Mouse (Mus musculus) lung, postnatal 36 days (tissue): ENCODE results near the gene Prickle2.

Source experiments
- DNase-seq: peaks from one replicate; pipeline ENCODE4 v3.0.0; 2022; ENCODE audit warnings: mixed read lengths

Gene Prickle2

DNA sequence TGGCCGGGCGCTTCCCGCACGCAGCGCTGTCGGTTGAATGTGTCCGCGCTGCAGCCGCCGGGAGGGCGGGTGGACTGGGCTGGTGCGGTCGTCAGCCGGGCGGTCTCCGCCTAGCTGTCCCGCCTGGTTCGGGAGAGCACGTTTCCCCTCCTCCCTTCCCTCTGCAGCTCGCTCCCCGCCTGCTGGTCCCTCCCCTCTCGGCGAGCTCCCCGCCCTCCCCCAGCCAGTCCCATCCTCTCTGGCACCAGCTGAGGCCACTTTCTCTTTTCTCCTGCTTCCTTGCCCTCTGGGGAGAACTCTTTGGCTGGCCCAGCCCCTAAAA is at the start of gene Prickle2:
Gene Prickle2 (minus strand): TSS at position 11 of the 322 bp plus-strand sequence.
- peak; percentile 86 for DNase-seq

DNA sequence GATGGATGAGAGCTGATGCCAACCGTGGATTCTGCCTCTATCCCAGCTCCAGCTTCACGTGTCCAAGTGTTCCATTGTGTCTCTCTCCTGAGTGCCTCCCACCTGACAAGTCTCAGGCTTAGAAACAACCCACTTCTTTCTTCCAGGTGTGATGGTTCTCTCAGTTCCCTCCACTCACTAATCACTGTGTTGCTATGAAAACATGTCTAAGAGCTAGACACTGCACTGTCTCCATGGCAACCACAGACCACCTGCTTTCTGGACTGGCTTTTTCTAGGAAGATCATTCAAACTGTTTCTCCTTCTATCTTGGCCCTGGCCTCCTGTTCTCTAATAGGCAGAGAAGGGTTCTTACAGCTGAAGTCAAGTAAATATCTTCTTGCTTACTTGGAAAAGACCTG is 46.8 kb upstream of the Prickle2 start:
- no peak for DNase-seq

DNA sequence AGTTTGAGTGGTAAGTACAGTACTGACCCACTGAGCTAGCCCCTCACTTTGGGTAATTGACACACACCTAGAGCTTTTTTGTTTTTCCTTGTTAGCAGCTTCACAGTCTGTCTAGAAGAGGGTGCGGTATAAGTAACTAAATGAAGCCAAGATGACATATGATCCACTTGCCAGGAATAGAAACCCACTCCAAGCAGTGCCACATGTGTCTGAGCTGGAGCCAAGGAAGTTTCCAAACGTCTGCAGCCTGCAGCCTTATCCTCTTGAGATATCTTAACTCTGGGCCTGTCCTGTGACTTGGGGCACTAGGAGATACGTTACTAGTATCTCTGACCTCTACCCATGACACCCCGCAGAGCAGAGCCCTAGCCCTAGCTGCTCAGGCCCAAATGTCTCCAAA is 43.5 kb upstream of the Prickle2 start:
- no peak for DNase-seq

DNA sequence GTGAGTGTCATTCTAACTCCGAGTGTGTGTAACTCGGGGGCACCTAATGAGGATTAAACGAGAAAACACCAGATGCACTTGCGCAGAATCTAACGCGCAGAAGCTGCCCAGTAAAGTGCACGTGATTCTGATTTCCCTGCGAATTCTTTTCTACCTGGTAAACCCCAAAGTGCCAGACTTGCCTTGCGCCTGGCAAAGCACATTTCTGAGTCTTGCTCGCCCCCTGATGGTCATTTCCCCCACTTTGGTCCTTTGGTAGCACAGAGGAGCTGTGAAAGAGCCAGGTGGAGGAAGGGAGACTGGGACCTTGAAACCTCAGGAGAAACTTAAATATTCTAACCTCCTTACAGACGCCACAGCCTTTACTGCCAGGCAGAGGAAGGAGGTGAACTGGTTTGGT is 37.6 kb upstream of the Prickle2 start:
- DNase-seq: peak; percentile 84

DNA sequence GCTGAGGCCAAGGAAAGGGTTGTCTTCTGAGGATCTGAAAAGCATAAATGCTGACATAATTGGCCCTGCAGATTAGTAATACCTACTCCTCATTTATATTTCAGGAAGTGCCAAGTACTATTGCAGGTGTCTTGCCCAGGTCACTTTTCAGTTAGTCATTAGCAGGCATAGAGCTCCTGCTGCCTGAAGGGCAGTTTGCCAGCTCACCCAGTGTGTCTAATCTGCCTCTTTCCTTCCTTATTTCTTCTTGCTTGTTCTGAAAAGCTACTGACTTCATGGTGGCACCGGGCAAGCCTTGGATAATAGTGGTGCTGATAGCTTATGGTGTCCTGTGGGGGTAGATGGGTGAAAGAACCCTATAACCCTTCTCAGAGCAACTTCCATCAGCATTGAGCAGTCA is 31.2 kb upstream of the Prickle2 start:
- DNase-seq: no peak

DNA sequence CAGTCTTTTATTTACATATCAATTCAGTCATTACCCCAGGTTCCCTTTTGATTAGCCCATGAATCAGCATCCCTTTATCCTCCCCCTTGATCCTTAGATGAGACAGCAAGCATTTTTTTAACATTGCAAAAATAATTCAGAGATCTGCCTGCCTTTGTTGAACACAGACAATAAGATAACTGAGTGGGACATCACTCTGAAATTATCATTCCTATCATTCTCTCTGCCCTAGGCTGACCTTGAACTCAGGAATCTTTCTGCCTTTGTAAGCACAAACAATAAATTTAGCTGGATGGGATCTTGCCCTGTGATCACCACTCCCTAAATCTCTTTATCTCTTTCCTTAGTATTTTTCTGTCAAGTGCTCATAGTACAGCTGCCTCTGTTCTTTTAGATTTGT is 27.7 kb upstream of the Prickle2 start:
- no peak for DNase-seq

DNA sequence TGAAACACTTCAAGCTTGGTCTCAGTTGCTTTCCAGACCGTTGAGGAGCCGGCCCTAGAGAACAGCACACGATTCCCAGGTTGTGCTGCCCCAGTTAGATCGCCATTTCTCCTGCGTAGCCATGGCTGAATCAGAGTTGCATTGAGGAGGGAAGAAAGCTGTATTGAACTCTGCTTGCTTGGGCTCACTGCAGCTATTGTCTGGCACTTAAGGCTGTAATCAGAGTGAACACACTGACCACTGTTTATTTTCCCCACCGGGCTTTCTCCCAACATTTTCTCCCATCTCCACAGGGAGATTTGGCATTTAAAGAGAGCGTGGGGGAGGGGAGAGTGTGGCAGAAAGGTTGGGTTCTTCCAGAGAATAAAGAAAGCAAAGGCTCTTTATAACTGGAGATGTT is 22.6 kb upstream of the Prickle2 start:
- DNase-seq: no peak

DNA sequence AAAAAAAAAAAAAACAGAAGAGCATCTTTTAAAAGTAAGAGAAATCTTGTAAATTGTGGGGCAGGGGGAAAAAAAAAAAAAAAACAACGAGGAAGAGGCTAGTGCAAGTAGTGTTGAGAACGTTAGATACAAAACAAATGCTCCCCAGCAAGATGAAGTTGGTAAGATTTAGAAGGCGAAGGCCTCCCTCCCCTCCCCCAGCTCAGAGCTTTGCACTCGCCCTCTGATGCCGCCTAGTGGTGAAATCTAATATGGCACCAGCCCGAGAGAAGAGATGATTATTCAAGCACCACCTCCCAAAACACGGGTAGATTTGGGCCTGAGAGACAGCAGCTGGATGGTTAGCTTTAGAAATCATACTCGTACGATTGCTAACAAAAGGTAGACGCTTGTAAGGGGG is 22.1 kb upstream of the Prickle2 start:
- DNase-seq: peak; percentile 93

DNA sequence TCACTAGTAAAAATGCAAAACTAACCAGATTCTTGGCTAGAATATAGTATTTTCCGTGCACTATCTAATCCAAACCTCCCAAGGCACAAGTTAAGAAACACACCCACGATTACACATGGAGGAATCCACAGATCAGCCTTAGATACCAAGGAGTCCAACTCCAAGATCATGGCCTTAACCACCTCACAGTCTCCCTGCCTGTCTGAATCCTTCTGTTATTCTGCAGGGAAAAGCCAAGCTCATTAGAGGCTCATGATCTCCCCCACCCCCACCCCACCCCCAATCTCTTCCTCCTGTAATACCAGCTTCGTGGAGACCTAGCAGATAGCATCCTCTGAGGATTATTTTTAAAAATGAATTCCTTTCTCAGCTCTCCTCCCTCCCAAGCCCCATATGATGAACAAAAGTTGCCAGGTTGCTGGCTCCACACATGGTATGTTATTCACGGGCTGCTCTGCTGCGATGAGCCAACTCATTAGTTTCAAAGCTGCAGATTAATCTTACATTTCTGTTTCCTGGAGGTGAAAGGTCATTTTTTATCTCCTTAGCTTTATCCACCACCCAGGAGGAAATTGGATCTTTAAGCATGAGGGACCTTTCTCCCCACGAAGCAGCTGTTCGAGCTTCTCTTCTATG is 21.5 kb upstream of the Prickle2 start:
- DNase-seq: no peak

DNA sequence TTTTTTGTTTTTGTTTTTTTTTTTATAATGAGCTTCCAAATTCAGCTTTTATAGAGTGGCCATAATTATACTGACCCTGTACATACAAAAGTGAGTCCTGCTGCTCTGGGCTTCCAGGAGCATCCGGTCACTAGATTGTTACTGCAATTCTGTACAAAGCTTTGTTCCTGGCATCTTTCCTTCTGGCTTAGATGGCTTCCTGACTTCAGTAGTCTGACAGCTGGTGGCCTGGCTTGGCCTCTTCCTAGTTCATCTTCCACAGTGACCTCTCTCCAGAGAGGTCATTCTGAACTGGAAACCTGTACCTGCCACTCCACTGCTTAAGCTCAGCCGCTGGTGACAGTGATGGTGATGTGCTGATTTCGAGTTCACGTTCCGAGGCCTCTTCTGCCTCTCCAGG is 20.2 kb upstream of the Prickle2 start:
- peak; percentile 62 for DNase-seq

DNA sequence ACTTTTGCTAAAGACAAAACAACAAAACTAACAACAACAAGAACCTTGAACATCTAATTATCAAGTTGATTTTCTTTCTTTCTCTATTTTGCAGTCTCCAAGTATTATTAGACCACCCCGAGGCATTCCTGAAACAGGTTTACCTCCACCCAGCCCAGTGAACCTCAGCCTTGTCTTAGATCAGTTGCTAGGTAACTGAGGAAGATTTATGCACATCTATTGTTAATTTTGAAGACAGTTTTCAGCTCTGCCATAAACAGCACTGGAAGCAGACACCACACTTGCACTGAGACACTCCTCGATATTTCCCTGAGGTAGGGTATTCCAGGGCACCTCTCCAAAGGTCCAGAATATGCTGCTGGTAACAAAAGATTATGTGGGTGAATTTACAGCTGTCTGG is 18.4 kb upstream of the Prickle2 start:
- DNase-seq: no peak

DNA sequence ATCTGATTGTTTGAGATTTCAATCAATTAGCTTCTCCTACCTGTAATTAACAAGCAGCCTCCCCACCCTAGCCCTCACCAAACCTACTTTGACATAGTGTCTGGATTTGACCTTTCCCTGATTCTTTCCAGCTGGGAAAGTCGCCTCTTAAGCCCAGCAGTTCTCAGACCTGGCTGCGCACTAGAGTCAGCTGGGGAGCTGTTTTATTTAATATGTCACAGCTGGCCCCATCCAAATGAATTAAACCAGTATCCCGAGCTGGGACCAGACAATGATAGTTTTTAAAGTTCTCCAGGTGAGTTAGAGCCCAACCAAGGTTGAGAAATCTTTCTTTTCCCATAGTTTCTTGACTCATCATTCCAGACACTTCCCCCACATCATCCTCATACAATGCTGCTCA is 9.9 kb upstream of the Prickle2 start:
- no peak for DNase-seq

DNA sequence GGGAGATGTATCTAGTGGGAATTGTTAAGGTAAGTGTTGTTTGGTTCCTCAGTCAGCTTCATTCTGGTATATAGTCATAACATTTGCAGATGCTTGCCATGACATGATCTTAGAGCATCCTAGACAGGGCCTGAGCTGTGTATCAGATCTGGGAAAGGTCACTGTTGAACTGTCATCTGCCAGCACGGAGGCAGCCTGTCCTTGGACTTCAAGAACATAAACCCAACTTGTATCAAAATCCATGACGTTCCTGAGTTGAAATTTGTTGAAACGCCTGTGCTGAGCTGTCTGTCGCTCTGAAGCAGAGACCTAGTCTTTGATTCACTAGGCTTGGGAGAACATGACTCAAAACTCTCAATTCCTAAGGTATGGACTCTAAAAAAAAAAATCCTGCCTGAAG is 8.8 kb upstream of the Prickle2 start:
- no peak for DNase-seq

DNA sequence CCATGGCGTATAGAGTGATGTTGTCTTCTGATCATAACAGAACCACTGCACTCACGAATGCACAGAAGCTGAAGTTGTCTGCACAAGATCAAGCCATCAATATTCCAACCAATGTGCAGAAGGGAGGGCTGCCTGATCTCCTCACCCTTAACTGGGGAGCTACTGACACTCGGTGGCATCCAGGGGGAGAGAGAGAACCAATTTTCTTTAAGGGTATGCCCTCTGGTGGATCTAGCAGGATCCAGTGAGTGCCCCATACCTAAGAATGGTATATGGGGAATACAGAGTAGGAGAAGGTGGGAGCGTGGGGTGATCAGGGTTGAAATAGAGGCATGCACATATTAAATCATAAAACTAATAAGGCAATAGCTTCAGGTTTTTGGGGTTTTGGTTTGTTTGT is 2.2 kb upstream of the Prickle2 start:
- no peak for DNase-seq

DNA sequence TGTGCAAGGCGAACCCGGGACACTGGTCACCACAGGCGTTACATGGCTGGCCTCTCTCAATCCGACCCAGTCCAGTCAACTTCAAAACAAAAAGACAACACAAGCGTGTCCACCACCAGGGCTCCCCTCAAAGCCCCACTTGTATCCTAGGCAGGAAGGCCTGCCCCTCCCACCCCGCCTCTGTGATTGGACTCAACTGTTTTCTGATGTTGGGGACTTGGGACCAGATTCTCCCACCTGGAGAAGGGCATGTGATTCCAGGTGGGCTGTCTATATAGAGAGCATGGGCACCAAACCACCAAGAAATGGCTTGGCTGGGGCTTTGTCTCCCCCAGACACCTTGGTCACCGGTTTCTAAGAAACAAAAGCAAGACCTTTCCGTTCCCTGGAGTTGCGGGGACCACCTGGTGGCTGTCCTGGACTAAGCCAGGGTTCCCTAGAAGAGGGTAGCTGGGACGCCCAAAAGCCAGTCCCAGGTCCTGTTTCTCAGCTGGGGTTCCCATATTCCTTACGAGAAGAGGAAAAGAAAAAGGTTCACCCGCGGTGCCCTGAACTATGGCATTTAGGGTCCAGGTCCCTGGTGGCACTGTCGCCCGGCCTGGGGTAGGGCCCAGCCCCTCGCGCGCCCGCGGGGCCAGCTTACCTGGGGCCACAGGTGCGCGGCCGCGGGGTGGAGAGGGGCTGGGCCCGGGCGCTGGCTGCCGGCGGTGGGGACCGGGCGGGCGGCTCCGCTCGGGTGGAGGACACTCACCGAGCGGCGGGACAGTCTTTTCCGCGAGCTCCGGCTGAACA is 406 bp downstream of the Prickle2 start:
- no peak for DNase-seq

DNA sequence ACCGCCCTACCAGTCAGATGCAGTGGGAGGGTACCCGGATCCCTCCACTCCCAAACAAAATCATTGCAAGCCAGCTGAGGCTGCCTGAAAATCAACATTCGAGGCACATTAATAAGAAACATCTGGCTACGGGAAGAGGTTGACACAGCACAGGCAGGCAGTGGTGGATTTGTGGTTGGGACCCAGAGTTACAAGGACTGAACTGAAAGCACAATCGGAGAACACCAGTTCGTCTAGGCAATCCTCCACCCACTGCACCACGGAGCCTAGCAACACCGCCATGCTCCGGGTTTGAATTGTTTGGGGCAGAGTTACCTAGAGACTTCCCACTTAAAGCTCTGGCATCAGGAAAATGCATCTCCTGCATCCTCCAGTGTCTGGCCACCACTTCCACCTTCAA is 1.1 kb downstream of the Prickle2 start:
- DNase-seq: peak; percentile 20

DNA sequence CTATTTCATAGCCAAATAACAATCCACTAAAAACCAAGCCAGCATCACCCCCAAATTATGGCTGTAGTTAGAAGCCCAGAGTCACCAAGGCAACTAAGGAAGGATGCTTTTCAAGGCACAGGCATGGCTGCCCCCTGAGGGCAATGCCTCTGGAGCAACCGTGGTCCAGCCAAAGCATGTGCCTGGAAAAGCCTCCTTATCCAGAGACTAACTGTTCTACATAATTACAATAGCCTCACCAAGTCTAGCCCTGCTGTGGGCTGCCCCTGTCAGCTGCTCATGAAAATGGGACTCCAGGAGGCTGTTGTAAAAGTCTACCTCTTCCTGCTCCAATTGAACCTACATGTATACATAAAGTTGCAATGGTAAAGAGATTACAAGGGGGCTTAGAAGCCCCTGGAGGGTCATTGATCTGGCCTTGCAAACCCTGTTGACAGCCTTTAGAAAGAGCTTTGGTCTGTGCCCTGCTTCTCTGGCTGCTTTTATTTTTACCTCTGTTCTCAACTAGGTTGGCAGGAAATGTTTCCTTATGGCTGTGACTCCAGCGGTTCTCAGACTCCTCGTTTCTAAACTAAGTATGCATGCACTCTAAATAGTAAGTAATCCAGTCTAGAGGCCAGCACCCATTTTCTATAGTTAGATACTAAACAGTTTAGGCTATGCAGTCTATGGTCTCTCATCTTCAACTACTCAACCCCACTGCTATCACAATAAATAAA is 6.3 kb downstream of the Prickle2 start:
- no peak for DNase-seq

DNA sequence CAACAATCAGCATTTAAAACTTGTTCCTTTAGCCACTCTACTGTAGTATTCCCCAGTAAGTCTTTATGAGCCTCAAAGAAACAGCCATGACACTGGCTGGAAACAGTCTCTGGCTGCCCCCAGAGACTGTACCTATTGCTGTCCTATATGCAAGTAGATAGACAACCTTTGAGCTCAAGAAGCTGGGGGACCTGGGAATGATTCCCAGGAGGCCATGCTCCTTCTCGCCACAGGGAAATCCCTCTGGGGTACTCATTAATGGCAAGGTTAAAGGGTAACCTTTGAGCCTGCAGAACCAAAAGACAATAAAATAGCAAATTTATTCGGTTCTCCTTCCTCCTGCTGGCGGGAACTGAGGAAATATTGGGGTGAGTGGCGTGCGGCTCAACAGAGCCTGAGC is 8.1 kb downstream of the Prickle2 start:
- DNase-seq: no peak

DNA sequence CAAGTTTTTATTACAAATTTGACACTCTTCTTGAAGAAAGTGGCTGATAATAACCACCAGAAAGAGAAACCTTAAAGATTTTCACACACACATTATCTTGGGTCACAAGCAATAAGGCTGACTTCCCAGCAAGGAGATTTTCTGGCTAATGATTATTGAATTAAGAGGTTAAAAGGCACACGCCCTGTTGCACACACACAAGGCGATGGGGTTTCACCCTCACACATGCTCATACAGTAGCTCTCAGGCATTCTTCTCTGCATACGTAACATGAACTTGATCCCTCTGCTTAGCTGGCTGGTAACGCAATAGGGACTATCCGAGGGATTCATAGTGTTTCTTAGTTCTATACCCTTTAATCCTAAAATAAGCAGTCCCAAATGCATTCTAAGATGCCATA is 18.6 kb downstream of the Prickle2 start:
- DNase-seq: no peak

DNA sequence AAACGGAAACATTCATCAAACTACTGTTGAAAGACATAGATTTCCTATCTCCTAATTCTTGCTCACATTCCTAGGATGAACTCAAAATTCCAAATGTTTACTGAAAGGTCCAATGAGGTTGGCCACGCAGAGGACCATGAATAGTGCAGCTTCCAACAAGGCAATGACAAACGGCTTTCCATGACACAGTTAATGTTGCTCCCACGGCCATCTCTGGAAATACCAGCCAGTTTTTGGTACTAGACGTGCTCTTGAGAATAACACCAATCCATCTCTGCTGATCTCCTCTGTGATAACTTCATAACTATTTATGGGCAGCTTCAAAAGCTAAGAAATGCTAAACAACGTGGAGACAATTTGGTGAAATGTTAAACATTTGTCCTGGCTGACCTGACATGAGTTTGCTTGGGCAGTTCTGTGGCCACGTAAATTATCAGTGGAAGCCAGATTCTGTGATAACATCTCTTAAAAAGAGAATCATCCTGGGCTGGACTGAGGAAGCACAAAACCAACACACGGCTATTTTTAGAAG is 31.5 kb downstream of the Prickle2 start:
- peak; percentile 70 for DNase-seq

DNA sequence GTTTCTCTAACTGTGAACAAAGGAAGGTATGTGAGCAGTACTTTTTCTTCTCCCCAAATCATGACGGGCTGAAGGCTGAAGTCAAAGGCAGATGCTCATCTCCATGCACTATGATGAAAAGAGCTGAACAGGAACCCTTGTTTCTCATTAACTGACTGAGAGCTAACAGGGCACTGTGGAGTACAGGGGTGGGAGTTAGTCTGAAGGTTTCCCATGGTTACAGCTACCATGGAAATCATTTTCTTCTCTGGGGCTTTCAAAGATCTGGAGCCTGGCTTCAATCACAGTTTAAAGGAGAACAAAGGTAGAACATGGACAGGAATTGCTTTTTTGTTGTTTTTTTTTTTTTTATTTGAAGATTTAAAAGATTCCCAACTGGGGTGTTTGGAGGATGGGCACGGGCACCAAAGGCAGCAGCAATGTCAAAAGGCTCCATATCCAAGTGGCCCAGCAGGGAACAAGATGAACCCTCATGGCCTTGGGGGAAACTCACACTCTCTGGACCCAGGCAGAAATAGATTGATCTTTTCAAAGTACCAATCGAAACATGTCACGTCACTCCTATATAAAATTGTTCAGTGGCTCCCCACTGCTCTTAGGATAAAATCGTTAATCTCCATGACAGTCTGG is 35.3 kb downstream of the Prickle2 start:
- no peak for DNase-seq

DNA sequence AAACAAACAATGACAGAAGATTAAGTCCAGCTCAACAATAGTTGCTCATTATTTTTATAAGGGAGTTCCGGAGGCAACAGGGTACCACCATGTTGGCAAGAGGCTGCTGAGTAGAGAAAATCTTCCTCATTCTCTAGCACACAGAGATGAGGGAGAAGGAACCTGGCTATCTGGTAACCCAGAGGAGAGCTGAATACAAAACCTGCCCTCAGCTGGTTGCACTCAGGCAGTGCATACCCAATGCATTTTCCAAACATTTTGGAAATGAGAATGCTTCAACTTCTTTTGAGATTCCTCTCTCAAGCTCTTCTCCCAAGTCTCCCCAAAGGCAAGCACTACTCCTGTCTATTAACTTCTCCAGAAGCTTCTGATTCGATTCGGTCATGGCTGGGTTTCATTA is 36.3 kb downstream of the Prickle2 start:
- DNase-seq: no peak

DNA sequence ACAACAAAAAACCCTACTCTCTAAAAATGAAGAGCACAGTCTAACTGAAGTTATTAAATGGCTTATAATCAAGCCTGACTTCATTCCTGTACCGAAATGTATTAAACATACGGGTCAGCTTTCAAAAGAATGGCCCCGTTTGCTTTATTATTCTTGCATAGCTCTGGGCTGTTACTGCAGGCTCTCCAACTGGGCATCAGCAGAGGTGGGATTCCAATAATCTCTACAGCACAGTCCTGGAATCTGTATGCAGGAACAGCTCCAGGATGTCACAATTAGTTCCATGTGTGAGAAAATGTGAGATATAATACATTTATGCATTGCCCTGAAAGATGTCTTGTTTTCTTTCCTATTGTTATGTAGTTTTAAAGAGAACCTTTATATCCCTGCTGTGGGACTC is 38.4 kb downstream of the Prickle2 start:
- DNase-seq: no peak
